Mouse (Mus musculus): Measurements from ENCODE around the gene Psen2.

Psen2 gene

DNA sequence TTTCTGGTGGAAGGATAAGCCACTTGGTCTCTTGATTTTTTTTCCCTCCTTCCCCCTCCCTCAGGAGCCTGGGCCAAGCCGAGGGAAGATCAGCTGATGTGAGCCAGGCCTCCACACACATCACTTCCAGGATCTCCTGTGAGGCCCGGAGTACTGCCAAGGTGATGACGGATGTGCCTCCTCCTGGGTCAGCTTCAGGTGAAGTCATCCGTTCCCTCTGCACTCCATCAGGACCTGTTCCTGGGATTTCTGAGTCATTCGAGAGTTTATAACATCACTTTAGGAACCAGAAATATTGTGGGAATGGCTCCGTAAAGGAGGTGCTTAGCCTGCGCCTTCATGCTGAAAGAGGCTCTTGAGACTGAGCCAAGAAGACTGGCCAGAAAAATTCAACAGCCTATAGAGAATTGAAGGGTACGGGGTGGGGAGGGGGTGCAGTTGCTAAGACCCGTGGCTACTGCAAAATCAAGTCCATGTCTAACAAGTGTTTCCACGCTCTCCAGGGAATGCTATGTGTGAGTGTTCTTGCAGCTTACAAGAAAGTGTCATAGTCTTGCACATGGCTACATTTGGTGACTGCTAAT is 11.6 kb upstream of the Psen2 start:
- DNase-seq (ENCODE audit: low read depth): no peak

DNA sequence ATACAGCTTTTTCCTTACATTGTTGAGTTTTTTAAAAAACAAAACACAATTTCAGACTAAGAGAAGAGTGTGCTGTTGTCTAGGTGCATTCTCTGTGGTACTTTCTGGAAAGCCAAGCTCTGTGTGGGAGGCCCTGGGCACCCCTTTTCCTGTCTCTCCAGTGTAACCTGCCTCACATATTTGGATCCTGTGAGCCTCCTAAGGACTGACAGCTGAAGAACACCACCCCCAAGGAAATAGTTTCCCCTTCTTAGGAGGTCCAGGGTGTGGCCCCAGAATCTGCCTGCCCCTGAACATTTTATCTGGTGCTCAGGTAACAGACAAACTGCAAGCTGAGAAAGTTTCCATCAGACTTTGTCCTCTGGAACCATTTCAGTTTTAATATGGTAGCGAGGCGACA is 5.8 kb upstream of the Psen2 start:
- no peak for DNase-seq (ENCODE audit: low read depth)

DNA sequence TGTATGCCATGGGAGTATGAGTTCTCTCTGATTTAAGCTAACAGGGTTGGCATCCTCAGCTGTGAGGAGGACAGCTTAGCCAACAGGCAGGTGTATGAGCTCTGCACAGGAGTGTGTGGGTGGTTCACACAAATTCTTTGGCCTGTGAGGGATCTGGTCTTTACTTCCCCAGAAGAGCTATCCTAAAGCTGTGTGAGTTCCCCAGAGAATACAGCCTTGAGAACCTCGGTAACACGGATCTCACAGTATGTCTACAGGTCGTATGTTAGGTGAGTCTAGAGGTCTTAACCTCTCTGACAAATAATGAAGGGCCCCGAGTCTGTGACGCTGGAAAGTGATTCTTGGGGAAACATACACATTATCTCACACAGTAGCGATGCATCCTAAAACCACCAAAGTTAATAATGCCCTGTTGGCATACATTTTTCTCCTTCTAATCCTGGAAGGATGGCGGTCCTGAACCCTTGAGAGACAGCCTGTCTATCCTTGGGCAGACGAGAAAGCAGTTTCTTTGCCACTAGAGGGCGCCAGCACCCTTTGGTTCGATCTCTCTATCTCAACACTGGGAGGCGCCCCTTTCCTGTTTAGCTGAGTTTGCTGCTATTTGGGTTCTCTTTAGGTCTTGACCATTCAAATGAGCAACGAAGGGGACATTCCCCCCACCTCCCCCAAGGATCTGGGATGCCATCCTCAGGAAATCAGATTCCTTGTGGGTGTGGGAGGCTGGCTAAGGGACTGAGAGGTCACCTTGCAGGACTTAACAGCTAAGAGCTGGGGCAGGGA is 5.2 kb upstream of the Psen2 start:
- DNase-seq (ENCODE audit: low read depth): peak; percentile 95

DNA sequence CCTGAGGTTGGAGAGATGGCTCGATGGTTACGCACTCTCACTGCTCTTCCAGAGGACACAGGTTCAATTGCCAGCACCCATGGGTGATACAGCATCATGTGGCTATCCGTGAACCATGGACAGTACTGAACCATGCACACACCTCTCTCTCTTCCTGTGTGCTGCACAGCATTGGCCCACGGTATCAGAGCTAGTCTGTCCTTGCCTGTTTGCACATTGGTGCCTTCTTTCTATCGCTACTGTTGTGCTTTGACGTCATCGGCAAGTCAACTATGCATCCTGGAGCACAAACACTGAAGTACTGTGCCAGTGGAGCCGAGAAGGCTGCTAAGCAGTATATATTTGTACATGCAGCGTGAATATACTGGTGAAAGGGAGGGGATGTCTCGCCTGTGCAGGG is 3.9 kb upstream of the Psen2 start:
- DNase-seq (ENCODE audit: low read depth): no peak

DNA sequence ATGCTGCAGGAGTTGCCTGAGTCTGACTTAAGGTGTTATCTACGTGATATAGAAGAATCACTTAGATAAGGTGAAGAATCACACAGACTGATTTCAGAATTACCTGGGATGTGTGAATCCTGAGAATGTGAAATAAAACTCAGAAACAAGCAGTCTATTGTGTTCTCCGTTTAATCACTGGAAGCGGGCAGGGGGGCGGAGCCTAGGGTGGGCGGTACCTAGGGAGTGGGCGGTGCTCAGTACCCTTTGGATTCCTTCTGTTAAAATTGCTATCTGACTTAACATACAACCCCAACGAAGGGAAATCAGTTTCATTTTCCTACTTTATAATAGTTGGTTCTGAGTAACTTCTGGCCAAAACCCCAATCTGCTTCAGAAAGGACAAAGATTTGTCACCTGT is 2.2 kb upstream of the Psen2 start:
- peak; percentile 86 for DNase-seq (ENCODE audit: low read depth)

DNA sequence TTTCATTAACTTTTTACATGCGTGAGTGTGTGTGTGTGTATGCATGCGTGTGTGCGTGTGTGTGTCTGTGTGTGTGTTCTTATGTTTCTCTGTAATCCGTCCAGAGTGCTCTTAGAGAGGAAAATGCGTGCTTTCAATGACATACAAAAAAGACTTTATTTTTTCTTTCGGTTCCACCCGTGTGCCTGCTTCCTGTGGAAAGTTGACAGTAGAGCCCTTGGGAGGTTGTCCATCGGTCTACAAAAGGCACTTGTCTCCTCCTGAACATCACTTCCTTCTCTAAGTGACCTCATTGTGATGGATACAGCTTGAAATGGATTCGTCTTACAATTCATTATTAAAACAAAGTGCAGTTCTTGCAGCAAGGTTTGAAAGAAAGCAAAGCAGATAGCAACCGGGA is 1.6 kb upstream of the Psen2 start:
- DNase-seq (ENCODE audit: low read depth): peak; percentile 78

DNA sequence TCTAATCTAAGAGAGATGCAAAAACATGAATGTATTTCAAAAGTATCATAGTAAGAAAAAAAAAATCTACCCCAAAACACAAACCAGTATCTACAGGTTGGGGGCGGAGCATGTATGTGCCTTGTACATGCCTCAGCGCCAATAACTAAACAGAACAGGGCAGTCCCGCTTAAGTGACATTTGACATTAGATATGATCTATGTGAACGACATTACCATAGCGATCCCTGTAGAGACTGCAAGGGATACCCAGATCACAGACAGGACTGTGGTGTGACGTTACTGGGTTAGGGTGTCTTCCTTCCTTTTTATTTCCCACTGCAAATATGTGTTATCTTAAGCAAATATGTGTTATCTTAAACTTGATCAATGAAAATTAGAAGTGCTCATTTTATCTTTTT is 1.2 kb upstream of the Psen2 start:
- DNase-seq (ENCODE audit: low read depth): peak; percentile 81

DNA sequence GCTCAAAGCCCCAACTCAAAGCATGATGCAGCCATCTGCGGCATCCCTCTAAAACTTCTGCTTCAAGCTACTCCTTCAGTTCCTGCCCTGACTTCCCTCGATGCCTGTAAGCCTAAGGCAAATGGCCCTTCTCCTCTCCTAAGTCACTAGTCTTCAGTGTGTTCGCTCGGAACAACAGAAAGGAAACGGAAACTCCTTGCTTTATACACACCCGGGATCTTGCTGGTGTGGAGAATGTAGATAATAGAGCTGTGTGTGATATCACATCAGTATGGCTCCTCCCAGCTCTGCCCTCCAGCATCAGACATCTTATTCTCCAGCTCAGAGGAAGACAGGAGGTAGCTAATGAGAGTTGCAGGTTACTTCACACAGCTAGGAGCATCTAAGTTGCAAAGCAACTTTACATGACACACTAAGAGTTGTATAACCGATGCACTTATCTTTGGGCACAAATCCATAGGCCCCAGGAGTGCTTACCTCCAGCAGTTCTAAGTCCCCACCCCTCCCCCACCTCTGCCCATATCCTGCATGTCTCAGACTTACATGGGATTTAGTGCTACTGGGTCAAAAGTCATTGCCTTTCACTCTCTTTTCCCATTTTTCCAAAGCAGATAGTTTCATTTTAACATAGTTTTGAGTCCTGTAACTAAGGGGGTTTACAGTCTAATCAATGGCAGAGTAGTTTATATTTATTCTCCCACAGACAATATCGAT is 1.2 kb downstream of the Psen2 start:
- no peak for DNase-seq (ENCODE audit: low read depth)

DNA sequence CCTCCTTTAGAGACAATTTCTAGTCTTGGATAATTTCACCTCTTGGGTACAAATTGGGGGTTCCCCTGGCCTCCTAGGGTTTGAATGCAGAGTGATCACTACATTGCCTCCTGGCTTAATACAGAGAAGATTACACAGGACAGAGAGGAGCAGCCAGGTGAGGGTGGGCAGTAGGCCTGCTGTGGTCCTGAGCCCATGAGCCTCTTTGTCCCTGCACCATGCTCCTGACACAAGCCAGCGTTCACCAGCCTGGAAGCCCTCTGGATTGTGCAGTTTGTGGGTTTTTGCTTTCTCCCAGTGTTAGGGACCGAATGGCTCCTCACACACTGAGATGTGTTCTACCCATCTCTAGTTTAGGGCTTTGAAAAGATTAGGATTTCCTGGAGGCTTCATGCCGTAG is 1.8 kb downstream of the Psen2 start:
- no peak for DNase-seq (ENCODE audit: low read depth)

DNA sequence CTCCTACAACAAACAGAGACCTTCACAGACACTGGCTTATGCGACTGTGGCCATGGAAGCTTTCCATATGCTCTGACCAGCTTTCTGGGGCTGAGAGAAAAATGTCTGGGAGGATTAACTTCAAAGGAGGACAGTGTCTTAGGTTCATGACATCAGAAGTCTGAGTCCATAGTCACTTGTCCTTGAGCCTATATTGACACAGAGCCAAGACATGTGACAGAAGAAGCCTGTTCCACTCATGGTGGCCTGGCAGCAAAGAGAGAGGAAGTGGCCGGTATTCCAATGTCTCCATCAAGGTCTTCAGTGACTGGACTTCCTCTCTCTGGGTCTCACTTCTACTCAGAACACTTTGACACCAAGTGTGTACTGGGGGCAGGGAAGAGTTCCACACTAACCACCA is 2.4 kb downstream of the Psen2 start:
- DNase-seq (ENCODE audit: low read depth): no peak

DNA sequence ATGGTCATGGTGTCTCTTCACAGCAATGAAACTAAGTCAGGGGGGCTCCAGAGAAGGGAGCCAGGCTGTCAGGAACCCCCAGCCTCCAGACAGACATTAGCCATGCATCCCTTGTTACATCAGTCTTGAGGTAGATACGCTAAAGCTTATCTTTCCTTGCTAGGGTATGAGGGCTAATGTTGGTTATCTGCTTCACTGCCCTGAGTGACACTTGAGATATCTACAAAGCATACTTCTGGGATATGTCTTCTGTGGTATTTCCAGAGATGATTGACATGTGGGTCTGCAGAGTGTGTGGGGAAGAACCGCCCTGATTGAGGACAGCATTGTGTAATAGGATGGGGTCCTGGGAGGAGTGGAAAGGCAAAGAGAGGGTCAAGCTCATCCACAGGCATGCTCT is 3.5 kb downstream of the Psen2 start:
- no peak for DNase-seq (ENCODE audit: low read depth)

DNA sequence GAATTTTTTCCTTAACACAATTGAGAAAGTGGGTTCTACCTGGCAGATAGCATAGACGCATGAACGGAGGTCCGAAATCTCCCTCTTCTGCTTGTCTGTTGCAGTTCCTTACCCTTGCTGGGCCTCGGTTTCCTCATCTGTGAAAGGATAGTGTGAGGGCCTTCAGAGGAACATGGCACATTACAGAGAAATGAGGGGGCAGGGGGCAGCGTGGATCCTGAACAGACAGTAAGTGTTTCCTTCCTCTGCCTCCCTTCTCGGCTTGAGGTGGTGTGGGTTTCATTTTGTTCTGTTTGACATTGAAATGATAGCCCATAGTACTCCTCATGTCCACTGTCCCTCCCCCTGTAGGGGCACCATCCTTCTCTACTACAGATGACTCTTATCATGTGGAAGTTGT is 5.8 kb downstream of the Psen2 start:
- DNase-seq (ENCODE audit: low read depth): no peak

DNA sequence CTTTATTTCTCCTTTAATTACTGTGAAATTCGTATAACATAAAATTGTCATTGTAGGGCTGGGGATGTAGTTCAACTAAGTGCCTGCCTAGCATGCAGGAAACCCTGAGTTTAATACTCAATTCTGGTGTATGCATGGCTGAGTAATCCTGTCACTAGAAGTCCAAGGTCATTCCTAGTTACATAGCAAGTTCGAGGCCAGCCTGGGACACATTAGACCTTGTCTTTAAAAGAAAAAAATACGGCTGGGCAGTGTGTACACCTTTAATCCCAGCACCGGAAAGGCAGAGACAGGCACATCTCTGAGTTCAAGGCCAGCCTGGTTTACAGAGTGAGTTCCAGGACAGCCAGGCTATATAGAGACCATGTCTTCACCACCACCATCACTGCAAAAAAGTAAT is 6.4 kb downstream of the Psen2 start:
- DNase-seq (ENCODE audit: low read depth): no peak

DNA sequence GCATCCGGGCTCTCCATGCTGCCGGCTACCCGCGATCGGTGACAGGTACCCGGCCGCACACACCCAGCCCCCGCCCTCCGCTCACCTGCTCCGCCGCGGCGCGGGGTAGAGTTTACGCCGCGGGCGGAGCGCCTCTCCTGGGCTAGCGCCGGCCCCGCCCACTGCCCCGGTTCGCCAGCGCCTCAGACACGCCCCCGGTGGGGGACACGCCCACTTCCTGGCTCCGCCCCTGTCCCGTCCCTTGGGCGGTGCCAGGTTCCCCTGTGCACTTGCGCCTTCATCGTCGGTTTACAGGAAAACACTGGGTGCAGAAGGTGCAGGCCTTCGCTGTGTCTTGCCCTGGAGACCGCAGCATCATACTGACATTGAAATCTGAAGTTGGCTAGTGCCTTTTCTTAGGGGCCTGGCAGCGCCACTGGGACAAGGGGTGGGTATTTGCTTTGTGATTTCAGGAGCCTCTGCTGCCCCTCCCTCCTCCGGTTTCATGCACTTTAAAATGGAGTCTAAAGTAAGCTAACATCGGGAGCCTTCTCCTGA is 7.0 kb downstream of the Psen2 start:
- DNase-seq (ENCODE audit: low read depth): peak; percentile 99

DNA sequence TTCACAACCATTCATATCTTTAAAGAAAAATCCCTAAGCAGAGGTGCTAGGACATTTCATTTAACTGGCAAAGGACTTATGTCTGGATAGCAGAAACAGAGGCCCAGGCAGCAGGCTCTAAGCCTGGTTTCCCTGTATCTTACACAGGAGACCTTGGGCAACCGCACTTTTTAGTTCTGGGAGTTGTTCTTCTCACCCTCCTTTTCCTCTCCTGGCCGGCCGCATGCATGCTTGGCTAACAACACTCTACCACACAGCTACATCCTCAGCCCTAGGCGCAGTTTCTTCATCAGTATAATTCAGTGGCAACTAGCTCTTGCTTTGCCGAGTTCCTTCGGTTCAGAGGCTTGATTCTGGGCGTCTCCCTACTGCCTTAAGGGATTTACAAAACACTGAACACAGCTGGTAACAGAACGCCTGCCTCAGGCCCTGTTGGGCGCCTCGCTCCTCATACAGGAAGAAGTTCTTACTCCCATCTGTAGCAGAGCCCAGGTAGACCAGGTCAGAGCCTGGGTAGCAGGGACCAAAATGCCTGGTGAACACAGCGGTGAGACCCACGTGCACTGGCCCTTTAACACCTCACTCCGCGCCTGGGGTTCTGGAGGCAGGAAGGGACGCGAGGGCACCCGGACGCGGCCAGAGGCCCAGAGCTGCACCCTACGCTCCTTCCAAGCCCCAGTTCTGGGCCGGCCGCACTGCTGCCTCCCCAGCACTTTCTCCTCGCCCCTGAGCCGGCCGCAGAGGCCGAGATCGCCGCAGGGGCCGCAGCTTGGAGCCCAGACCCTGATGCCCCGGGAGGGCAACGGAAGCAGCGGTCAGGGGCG is 7.7 kb downstream of the Psen2 start:
- no peak for DNase-seq (ENCODE audit: low read depth)

DNA sequence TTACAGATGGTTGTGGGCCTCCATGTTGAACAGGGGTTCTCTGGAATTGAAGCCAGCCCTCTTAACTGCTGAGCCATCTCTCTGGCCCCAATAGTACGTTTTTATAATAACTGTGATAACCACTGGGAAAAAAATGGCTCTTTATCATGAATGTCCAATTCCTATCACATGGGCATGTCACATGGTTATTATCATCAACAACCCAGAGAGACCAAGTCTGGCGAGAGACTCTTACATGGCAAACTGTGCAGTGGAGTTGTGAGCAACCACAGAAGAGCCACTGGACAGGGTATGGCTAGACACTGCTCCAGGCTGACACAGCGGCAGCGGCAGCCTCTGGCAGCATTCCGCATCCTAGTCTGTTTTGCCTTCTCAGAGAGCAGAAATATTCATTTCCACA is 8.9 kb downstream of the Psen2 start:
- peak; percentile 26 for DNase-seq (ENCODE audit: low read depth)

DNA sequence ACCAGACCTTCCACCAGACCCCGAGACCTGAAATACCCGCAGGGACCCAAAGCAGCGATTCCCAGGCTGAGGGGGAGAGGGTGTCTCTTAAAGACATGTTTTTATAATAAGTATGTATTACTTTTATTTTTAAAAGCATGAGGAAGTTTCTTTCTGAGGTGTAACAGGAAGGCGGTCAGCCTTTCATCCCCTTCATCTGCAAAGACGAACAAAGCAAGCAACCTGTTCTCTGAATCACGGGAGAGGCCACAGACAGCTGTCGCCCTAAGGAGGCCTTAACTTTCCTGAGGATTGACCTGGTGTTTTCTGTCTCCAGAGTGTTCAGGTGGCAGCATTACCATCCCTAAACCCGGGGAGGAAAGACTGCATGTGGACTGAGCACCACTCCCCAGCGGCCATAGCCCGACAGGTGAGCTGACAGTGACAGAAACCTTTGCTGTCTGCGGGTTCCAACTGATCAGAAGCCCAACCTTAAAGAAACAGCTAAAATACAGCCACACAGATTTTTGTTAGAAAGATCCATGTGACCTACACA is 10.5 kb downstream of the Psen2 start:
- peak; percentile 68 for DNase-seq (ENCODE audit: low read depth)

DNA sequence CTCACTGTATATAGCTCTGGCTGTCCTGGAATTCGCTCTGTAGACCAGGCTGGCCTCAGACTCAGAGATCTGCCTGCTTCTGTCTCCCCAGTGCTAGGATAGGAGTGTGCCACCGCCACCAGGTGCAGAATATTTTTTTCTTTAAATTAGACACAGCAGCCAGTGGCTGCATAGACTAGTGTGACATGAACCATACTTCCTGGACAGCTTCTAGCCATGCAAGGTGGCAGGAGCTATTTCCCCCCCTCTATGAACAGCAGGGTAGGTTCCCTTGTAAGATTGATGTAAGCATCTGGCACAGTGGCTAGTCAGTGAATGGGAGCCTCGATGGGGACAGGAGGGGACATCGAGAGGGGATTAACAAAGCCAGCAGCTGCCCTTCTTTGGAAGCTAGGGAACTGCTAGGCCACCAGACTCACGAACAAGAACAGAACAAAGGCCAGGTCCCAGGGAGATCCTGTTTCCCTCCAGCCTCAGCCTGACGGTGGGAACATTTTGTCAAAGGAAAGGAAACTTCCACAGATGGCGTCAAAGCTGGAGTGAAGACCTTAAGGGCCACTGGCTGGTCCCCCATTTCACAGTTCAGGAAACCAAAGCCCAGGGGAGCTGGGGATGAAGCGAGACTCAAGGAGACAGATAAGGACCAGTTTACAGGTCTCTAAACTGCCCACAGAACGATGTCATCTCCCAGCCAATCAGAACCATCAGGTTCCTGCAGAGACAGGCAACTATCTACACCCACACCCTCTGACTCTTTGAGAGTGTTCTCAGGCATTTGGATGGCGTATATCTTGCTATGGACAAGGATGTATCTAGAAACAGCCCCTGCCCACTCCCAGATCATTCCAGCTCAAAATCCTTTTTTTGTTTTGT is 11.8 kb downstream of the Psen2 start:
- DNase-seq (ENCODE audit: low read depth): peak; percentile 65

DNA sequence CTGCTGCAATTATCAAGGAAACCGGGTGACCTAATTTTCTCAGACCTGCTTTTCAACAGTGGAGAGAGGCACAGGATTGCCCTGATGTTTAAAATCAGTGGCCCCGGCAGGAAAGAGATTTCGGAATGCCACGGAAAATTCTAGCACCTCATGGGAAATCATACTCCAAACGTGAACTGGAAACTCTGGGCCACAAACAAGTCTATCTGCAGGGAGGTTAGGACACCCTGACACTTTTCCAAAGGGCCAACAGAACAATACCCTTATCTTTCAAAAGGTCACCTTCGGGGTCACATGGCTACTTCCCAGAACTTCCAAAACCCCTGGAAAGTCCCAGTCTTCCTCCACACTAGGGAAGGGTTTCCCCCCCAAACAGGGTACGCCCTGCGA is 12.8 kb downstream of the Psen2 start:
- no peak for DNase-seq (ENCODE audit: low read depth)

DNA sequence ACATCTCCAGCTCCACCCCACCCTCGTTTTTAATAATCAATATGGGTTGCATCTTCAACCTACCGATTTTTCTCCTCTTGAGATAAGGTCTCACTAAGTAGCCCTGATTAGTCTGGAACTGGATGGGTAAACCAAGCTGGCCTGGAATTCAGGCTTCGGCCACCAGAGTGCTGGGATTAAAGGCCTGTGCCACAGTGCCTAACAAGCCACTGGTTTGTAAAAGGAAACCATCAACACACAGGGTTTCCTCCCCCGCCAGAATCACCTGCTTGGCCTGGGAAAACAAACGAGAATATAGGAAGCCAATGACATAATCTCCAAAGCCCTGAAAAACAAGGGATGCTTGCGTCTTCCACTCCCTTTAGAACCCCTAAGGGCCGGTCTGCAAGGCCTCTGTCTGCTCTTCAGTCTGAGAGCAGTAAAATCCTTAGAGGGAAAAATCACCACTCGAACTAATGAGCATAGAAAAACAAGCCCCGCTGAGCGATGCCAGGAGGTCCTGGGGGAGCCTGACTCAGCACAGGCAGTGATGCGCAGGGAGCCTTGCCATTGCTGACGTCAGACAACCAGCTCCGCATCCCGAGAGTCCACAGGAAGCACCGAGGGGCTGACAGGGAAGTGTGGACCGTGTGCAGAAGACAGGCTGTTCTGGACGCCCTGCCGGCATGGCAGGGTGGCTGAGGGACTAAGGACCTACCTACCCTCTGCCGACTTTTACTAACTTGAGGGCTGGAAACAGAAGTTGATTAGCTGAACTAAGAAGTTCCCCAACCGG is 13.4 kb downstream of the Psen2 start:
- peak; percentile 51 for DNase-seq (ENCODE audit: low read depth)
